Mouse (Mus musculus): ENCODE measurements around the gene Olfr659. TPM values are rescaled to one million over a fixed set of nuclear protein-coding genes. Genes with fewer than 3 reads are reported as not detected.

Olfr659 gene
- not detected in 2 replicates for polyA plus RNA-seq (2014; fragmentation: Nextera tagmentation; extraction: Ambion mirVana)

- ATAC-seq (ENCODE audit: low FRiP score) = no peak
- Histone ChIP-seq H3K4me3 (replicated peaks; ENCODE audit: low read length) (no peak within 1 kb of the TSS), H3K27ac (no peak within 1 kb of the TSS), H3K36me3 (replicated peaks; ENCODE audit: control insufficient read depth, insufficient read depth) (no peaks in the 10 kb centered on the region), H3K9me3 (ENCODE audit: control insufficient read depth, low read length) (no peaks in the 10 kb centered on the region), H3K9ac (no peak within 1 kb of the TSS), H3K27me3 (ENCODE audit: control insufficient read depth, insufficient read depth, low read length) (no peaks in the 10 kb centered on the region), H3K4me1 (replicated peaks; ENCODE audit: control insufficient read depth, insufficient read depth, low read length) (no peaks in the 10 kb centered on the region), H3K4me2 (replicated peaks) (no peak within 1 kb of the TSS)
- 91% methylated on average over 3 of the region's 3 CpGs for WGBS
- DNase-seq (ENCODE audit: low spot score) = no peak
Measured at GRCm38 (mm10) chr7:104666453-104666852, at the start of gene Olfr659. Gene Olfr659 (plus strand): TSS chr7:104666753.

DNA sequence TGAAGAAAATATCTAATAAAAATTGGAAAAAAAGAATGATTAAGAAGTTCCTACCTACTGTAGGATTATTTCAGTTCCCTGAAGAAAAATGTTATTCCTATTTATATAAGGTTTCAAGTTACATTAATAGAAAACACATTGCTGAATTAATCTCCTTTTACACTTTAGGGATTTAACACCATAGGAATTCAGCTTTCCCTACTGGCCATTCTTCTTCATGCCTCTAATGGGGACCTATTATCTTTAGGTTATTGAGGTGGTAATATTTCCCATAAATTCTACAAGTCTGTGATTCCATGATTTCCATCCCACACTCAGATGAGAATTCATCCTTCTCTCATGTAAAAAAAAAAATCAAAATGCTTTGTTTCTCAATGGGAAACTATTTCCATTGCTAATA, 42.1 kb upstream of the Olfr659 start, which contains the start of gene Olfr657:
Gene Olfr657 (plus strand): TSS at position 301 of the 400 bp plus-strand sequence.
- ATAC-seq (ENCODE audit: low FRiP score) (no peak), DNase-seq (ENCODE audit: low spot score) (no peak)
- no peak within 1 kb of the TSS for H3K4me2 ChIP-seq (replicated peaks)
- H3K27ac ChIP-seq = no peak within 1 kb of the TSS
- no peaks in the 10 kb centered on the region for H3K36me3 ChIP-seq (replicated peaks; ENCODE audit: control insufficient read depth, insufficient read depth)
- H3K27me3 ChIP-seq (ENCODE audit: control insufficient read depth, insufficient read depth, low read length) = no peaks in the 10 kb centered on the region
- H3K4me1 ChIP-seq (replicated peaks; ENCODE audit: control insufficient read depth, insufficient read depth, low read length) = no peaks in the 10 kb centered on the region
- H3K4me3 ChIP-seq (replicated peaks; ENCODE audit: low read length) = no peak within 1 kb of the TSS
- no peaks in the 10 kb centered on the region for H3K9me3 ChIP-seq (ENCODE audit: control insufficient read depth, low read length)
- no peak within 1 kb of the TSS for H3K9ac ChIP-seq

DNA sequence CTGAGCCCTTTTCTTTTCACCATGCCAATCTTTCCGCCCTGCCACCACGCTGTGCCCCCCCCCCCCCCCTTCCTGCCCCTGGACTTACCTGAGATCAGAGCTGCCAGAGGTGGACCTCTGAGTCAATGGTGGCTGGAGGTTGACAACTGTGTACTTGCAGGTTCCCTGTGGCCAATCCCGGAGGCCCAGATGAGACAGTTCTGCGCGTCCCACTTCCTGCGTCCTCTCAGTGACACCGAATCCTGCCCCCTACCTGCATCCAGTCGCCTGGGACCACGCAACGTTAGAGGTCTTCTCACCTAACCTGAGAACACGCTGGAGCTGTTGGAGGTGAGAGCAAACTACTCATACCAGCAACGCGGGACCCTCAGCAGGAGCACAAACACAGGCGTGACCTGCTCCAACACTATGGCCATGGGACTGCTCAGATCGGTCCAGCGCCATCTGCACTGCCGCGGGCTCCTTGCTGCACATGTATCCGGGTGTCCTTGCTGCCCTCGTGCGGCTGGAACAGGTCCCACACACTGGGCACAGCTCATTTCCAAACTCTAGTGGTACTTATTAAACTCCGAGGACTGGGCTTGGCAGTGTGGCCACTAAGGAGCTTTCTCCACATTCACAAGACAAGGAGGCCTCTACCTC, 19.6 kb upstream of the Olfr659 start, which contains the start of gene Olfr658:
Gene Olfr658 (minus strand): TSS at position 465 of the 642 bp plus-strand sequence.
- Histone ChIP-seq H3K4me1 (replicated peaks; ENCODE audit: control insufficient read depth, insufficient read depth, low read length) (no peaks in the 10 kb centered on the region), H3K4me3 (replicated peaks; ENCODE audit: low read length) (peak within 1 kb of the TSS; percentile 29), H3K9me3 (ENCODE audit: control insufficient read depth, low read length) (no peaks in the 10 kb centered on the region), H3K27ac (no peak within 1 kb of the TSS), H3K36me3 (replicated peaks; ENCODE audit: control insufficient read depth, insufficient read depth) (no peaks in the 10 kb centered on the region), H3K4me2 (replicated peaks) (peak within 1 kb of the TSS; percentile 48), H3K27me3 (ENCODE audit: control insufficient read depth, insufficient read depth, low read length) (no peaks in the 10 kb centered on the region), H3K9ac (no peak within 1 kb of the TSS; the same call in 1 of the 2 replicates)
- DNase-seq (ENCODE audit: low spot score) = peak; percentile 43
- 27% methylated on average over 21 of the region's 22 CpGs for whole genome bisulfite sequencing
- ATAC-seq (ENCODE audit: low FRiP score) = peak; percentile 89

DNA sequence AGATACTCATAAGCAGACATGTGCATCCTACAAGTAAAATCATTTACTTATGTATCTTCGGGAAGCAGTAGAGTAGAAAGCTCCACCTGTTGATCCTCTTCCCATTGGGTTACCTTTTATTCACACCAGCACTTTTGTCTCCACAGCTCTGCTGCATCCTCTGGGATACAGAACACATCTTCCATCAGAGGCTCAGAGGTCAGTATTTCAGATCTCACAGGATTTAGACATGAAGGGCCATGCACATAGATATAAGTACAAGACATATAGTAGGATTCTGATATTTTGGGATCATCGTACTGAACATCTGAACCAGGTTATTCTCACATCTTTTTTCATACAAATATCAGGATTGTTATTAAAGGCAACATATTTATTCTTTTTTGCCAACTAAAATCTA, 19.6 kb downstream of the Olfr659 start, which contains the start of gene Olfr661:
Gene Olfr661 (plus strand): TSS at position 301 of the 400 bp plus-strand sequence.
- H3K4me1 ChIP-seq (replicated peaks; ENCODE audit: control insufficient read depth, insufficient read depth, low read length) = no peaks in the 10 kb centered on the region
- H3K4me2 ChIP-seq (replicated peaks) = no peak within 1 kb of the TSS
- H3K9me3 ChIP-seq (ENCODE audit: control insufficient read depth, low read length) = no peaks in the 10 kb centered on the region
- WGBS = 92% methylated on average over 2 of the region's 2 CpGs
- H3K36me3 ChIP-seq (replicated peaks; ENCODE audit: control insufficient read depth, insufficient read depth) = no peaks in the 10 kb centered on the region
- no peak within 1 kb of the TSS for H3K4me3 ChIP-seq (replicated peaks; ENCODE audit: low read length)
- no peaks in the 10 kb centered on the region for H3K27me3 ChIP-seq (ENCODE audit: control insufficient read depth, insufficient read depth, low read length)
- no peak within 1 kb of the TSS for H3K9ac ChIP-seq
- no peak for ATAC-seq (ENCODE audit: low FRiP score)
- no peak within 1 kb of the TSS for H3K27ac ChIP-seq
- DNase-seq (ENCODE audit: low spot score) = no peak

Other genes starting within 250 kb of the Olfr659 start
- 0.43 and 0.83 TPM in 2 replicates for gene Trim30a, start 201.6 kb upstream of the Olfr659 start, polyA plus RNA-seq (2014; fragmentation: Nextera tagmentation; extraction: Ambion mirVana)
- 0.19 and 0.70 TPM in 2 replicates for gene Trim30d, start 158.9 kb upstream of the Olfr659 start, polyA plus RNA-seq (2014; fragmentation: Nextera tagmentation; extraction: Ambion mirVana)
- not detected in 2 replicates for gene Olfr651, start 116.6 kb upstream of the Olfr659 start, polyA plus RNA-seq (2014; fragmentation: Nextera tagmentation; extraction: Ambion mirVana)
- gene Olfr652, start 105.9 kb upstream of the Olfr659 start, polyA plus RNA-seq (2014; fragmentation: Nextera tagmentation; extraction: Ambion mirVana) = 0.04 and 0.07 TPM in 2 replicates
- gene Olfr653, start 89.4 kb upstream of the Olfr659 start, polyA plus RNA-seq (2014; fragmentation: Nextera tagmentation; extraction: Ambion mirVana) = 0.05 TPM in 1 of 2 replicates, not detected in the other
- gene Olfr654, start 79.7 kb upstream of the Olfr659 start, polyA plus RNA-seq (2014; fragmentation: Nextera tagmentation; extraction: Ambion mirVana) = not detected in 2 replicates
- 0.09 TPM in 1 of 2 replicates, not detected in the other for gene Olfr655, start 65.0 kb upstream of the Olfr659 start, polyA plus RNA-seq (2014; fragmentation: Nextera tagmentation; extraction: Ambion mirVana)
- gene Olfr656, start 52.8 kb upstream of the Olfr659 start, polyA plus RNA-seq (2014; fragmentation: Nextera tagmentation; extraction: Ambion mirVana) = 0.04 TPM in 1 of 2 replicates, not detected in the other
- not detected in 2 replicates for gene Olfr657, start 42.0 kb upstream of the Olfr659 start, polyA plus RNA-seq (2014; fragmentation: Nextera tagmentation; extraction: Ambion mirVana)
- gene Olfr658, start 19.4 kb upstream of the Olfr659 start, polyA plus RNA-seq (2014; fragmentation: Nextera tagmentation; extraction: Ambion mirVana) = 0.12 and 0.27 TPM in 2 replicates
- not detected in 2 replicates for gene Olfr661, start 19.7 kb downstream of the Olfr659 start, polyA plus RNA-seq (2014; fragmentation: Nextera tagmentation; extraction: Ambion mirVana)
- not detected in 2 replicates for gene Usp17le, start 110.7 kb downstream of the Olfr659 start, polyA plus RNA-seq (2014; fragmentation: Nextera tagmentation; extraction: Ambion mirVana)
- not detected in 2 replicates for gene Usp17lb, start 175.8 kb downstream of the Olfr659 start, polyA plus RNA-seq (2014; fragmentation: Nextera tagmentation; extraction: Ambion mirVana)
- gene Usp17la, start 190.3 kb downstream of the Olfr659 start, polyA plus RNA-seq (2014; fragmentation: Nextera tagmentation; extraction: Ambion mirVana) = not detected in 2 replicates
- gene Olfr665, start 211.3 kb downstream of the Olfr659 start, polyA plus RNA-seq (2014; fragmentation: Nextera tagmentation; extraction: Ambion mirVana) = not detected in 2 replicates
- gene Olfr666, start 229.2 kb downstream of the Olfr659 start, polyA plus RNA-seq (2014; fragmentation: Nextera tagmentation; extraction: Ambion mirVana) = not detected in 2 replicates

Data from hindbrain, embryonic 14.5 days (tissue).